Mouse (Mus musculus) embryonic fibroblast, embryonic 13.5 days (primary cell): ENCODE data around the gene Zswim7. TPM values are rescaled to one million over a fixed set of nuclear protein-coding genes. Genes with fewer than 3 reads are reported as not detected.

Source experiments
- H3K27ac ChIP-seq: 2 replicates; pipeline ENCODE4 v1.5.1; 2012; ENCODE audit warnings: low read length, control low read depth, inconsistent platforms; ENCODE audit not compliant: insufficient read depth
- H3K4me1 ChIP-seq: 2 replicates; pipeline ENCODE4 v1.6.1; 2011; ENCODE audit warnings: low read length; ENCODE audit not compliant: control insufficient read depth, insufficient read depth
- H3K4me3 ChIP-seq: 2 replicates; pipeline ENCODE4 v1.5.1; 2011; ENCODE audit warnings: mild to moderate bottlenecking, control low read depth, low read length; ENCODE audit not compliant: insufficient read depth
- CTCF ChIP-seq: IDR thresholded peaks from 2 replicates; pipeline ENCODE4 v1.5.1; 2011; ENCODE audit warnings: mild to moderate bottlenecking, control low read depth, low read length, moderate library complexity, borderline replicate concordance; ENCODE audit not compliant: insufficient read depth
- POLR2A ChIP-seq: IDR thresholded peaks from 2 replicates; pipeline ENCODE4 v1.6.1; 2011; ENCODE audit warnings: low read depth, mild to moderate bottlenecking, control low read depth, low read length, moderate library complexity
- polyA plus RNA-seq: library from polyadenylated mRNA; stranded (reverse); fragments of >200 nt; gene quantifications from 2 replicates; pipeline ENCODE4 v1.2.4, GENCODE M21; 2011; ENCODE audit warnings: low read depth; ENCODE audit not compliant: missing spikeins, insufficient read length

Zswim7 gene
- polyA plus RNA-seq, 1 experiment = 14.5 TPM

GRCm38 (mm10) chr11:62264018-62264417 lies 17.2 kb downstream of the Zswim7 start:
- Histone ChIP-seq H3K4me1 (peaks cover 5% of the 10 kb centered on the region), H3K4me3 (no peak overlapping the region), H3K27ac (no peak overlapping the region)
- TF ChIP-seq CTCF = no peak
- no peak for TF ChIP-seq POLR2A

- no peak for TF ChIP-seq POLR2A
- no peak for TF ChIP-seq CTCF
- peaks cover 4% of the 10 kb centered on the region for H3K4me1 ChIP-seq
- H3K27ac ChIP-seq = no peak overlapping the region
Observed at GRCm38 (mm10) chr11:62263599-62263998, 17.6 kb downstream of the Zswim7 start.

GRCm38 (mm10) chr11:62259214-62259613 lies 22.0 kb downstream of the Zswim7 start:
- Histone ChIP-seq H3K4me1 (no peaks in the 10 kb centered on the region; the same call in 1 of the 2 replicates), H3K4me3 (no peak overlapping the region), H3K27ac (no peak overlapping the region)
- no peak for TF ChIP-seq POLR2A
- TF ChIP-seq CTCF = no peak

More at GRCm38 (mm10) chr11:62263599-62263998, 17.6 kb downstream of the Zswim7 start:
- H3K4me3 ChIP-seq = no peak overlapping the region

- Histone ChIP-seq H3K27ac (no peak overlapping the region), H3K4me3 (no peak overlapping the region), H3K4me1 (peaks cover 8% of the 10 kb centered on the region; the same call in 1 of the 2 replicates)
- TF ChIP-seq CTCF = no peak
- TF ChIP-seq POLR2A = no peak
Observed at GRCm38 (mm10) chr11:62253380-62253779, 27.8 kb downstream of the Zswim7 start.

GRCm38 (mm10) chr11:62251047-62251446 lies 30.1 kb downstream of the Zswim7 start:
- H3K4me1 ChIP-seq = peaks cover 8% of the 10 kb centered on the region; the same call in 1 of the 2 replicates
- H3K4me3 ChIP-seq = peak overlapping the region; percentile 85
- TF ChIP-seq CTCF (no peak), POLR2A (peak; percentile 56; the same call in 1 of the 2 replicates)
- H3K27ac ChIP-seq = peak overlapping the region; percentile 16

GRCm38 (mm10) chr11:62249266-62250037 lies 31.7 kb downstream of the Zswim7 start:
- H3K27ac ChIP-seq = peak overlapping the region; percentile 13
- H3K4me3 ChIP-seq = peak overlapping the region; percentile 85
- TF ChIP-seq POLR2A (no peak), CTCF (no peak)
- H3K4me1 ChIP-seq = peaks cover 8% of the 10 kb centered on the region; the same call in 1 of the 2 replicates

- Histone ChIP-seq H3K4me1 (peaks cover 8% of the 10 kb centered on the region; the same call in 1 of the 2 replicates), H3K27ac (peak within 1 kb of the TSS; percentile 13), H3K4me3 (peak within 1 kb of the TSS; percentile 85)
- TF ChIP-seq CTCF = no peak
- TF ChIP-seq POLR2A = peak; percentile 83
Observed at GRCm38 (mm10) chr11:62248401-62249244, 32.6 kb downstream of the Zswim7 start, which contains the start of gene Adora2b. Gene Adora2b, plus strand, starts transcription at chr11:62248984.

- Histone ChIP-seq H3K4me1 (peaks cover 8% of the 10 kb centered on the region; the same call in 1 of the 2 replicates), H3K4me3 (peak overlapping the region; percentile 85), H3K27ac (no peak overlapping the region)
- TF ChIP-seq POLR2A (no peak), CTCF (no peak)
Observed at GRCm38 (mm10) chr11:62247759-62248400, 33.3 kb downstream of the Zswim7 start.

GRCm38 (mm10) chr11:62244471-62244870 lies 36.7 kb downstream of the Zswim7 start:
- Histone ChIP-seq H3K4me1 (no peaks in the 10 kb centered on the region), H3K27ac (no peak overlapping the region), H3K4me3 (no peak overlapping the region)
- TF ChIP-seq CTCF (no peak), POLR2A (no peak)
